Mouse (Mus musculus) embryonic facial prominence, embryonic 11.5 days (tissue): ENCODE results near the gene Rd3. TPM values are rescaled to one million over a fixed set of nuclear protein-coding genes. Genes with fewer than 3 reads are reported as not detected.

Experiments used
- microRNA-seq: library from miRNA; unstranded; fragments of <30 nt; microRNA quantifications from one replicate; pipeline ENCODE4, GENCODE M21; 2016; ENCODE audit warnings: borderline number of aligned reads
- polyA plus RNA-seq: library from polyadenylated mRNA; unstranded; fragments of >200 nt; fragmentation: Nextera tagmentation; extraction: Ambion mirVana; gene quantifications from 2 replicates; pipeline ENCODE4 v1.2.1, GENCODE M21; 2014

Gene Rd3
- polyA plus RNA-seq, 1 experiment from 2014 or later: 2.5 TPM

Small RNA genes lying within 50 kb of the gene (microRNA-seq; reads per million reads assigned to microRNA genes)
- gene Mir3473c: not detected

Other genes with a start within 250 kb of the Rd3 start
- 43.9 and 44.5 TPM in 2 replicates for gene Nek2, start 155.9 kb upstream of the Rd3 start, polyA plus RNA-seq
- 1.9 and 2.2 TPM in 2 replicates for gene Slc30a1, start 70.6 kb upstream of the Rd3 start, polyA plus RNA-seq
- gene Traf5, start 115.2 kb downstream of the Rd3 start, polyA plus RNA-seq: 7.6 and 7.8 TPM in 2 replicates
- 17.3 and 18.7 TPM in 2 replicates for gene Rcor3, start 160.7 kb downstream of the Rd3 start, polyA plus RNA-seq
- gene Kcnh1, start 213.4 kb downstream of the Rd3 start, polyA plus RNA-seq: 0.38 and 0.39 TPM in 2 replicates